Mouse (Mus musculus) megakaryocyte, embryonic 14.5 days (primary cell): ENCODE measurements around the gene Slc28a1.

Experiments
- FLI1 ChIP-seq: IDR thresholded peaks from 2 replicates; pipeline ENCODE4 v1.6.1; 2012; ENCODE audit warnings: low read length, inconsistent platforms, mixed read lengths
- GATA1 ChIP-seq: IDR thresholded peaks from 3 replicates; pipeline ENCODE4 v1.6.1; 2012; ENCODE audit warnings: mixed read lengths, low read length, inconsistent platforms, borderline replicate concordance

- TF ChIP-seq GATA1 (no peak), FLI1 (no peak)
Observed at GRCm38 (mm10) chr7:81149759-81150158, 35.2 kb downstream of the Slc28a1 start.
